Mouse (Mus musculus) olfactory bulb, adult 2 months (tissue): ENCODE results near the gene Pdrg1.

ENCODE experiments used
- CTCF ChIP-seq: fragments of 200-500 bp; IDR thresholded peaks from 2 replicates; pipeline ENCODE4 v1.5.1; 2012; ENCODE audit warnings: low read depth, mild to moderate bottlenecking, low read length, moderate library complexity; ENCODE audit not compliant: insufficient read depth
- POLR2A ChIP-seq: fragments of 200-500 bp; IDR thresholded peaks from 2 replicates; pipeline ENCODE4 v1.6.1; 2012; ENCODE audit warnings: mild to moderate bottlenecking, low read depth, low read length, moderate library complexity; ENCODE audit not compliant: insufficient read depth

DNA sequence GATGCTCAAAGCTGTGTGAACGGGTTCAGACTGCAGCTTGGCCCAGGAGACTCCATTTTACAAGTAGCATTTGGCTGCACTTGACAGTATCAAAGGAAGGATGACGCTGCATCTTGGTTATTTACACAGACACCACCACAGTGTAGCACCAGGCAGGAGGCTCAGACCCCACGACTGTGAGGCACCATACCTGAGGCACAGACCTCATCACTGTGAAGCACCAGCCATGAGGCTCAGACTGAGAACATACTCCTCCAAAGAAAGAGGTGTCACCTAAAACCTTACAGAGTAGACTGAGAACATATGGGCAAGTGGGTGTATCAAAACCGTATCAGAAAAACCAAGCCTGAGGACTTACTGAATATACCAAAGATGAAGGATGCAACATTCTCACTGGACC lies 7.6 kb upstream of the Pdrg1 start:
- TF ChIP-seq CTCF (no peak), POLR2A (no peak)
